Mouse (Mus musculus) adrenal gland, postnatal 36 days (tissue): Measurements from ENCODE around the gene Eva1b. TPM values are rescaled to one million over a fixed set of nuclear protein-coding genes. Genes with fewer than 3 reads are reported as not detected.

Experiments
- total RNA-seq, 2 experiments: library from RNA; stranded (reverse); gene quantifications; 2 replicates each; pipeline ENCODE4 v1.2.3; 2021

Gene Eva1b
- total RNA-seq, 2 experiments from 2014 or later: 24.1 to 29.0 TPM

Other genes with a start within 250 kb of the Eva1b start
- gene Csf3r, start 123.2 kb upstream of the Eva1b start, total RNA-seq: 1 to 10 TPM; 1.1 to 2.2 TPM
- 10 to 100 TPM; 76.6 to 90.3 TPM for gene Mrps15, start 100.8 kb upstream of the Eva1b start, total RNA-seq
- gene Oscp1, start 89.2 kb upstream of the Eva1b start, total RNA-seq: 10 to 100 TPM in 1 of 2 experiments, 1 to 10 TPM in 1; 9.7 to 15.2 TPM
- 10 to 100 TPM; 21.8 to 40.1 TPM for gene Lsm10, start 51.1 kb upstream of the Eva1b start, total RNA-seq
- gene Stk40, start 43.8 kb upstream of the Eva1b start, total RNA-seq: 10 to 100 TPM; 52.4 to 63.1 TPM
- gene Sh3d21, start 15.7 kb downstream of the Eva1b start, total RNA-seq: 1 to 10 TPM; 2.9 to 3.8 TPM
- 100 to 1,000 TPM; 186 to 192 TPM for gene Thrap3, start 55.0 kb downstream of the Eva1b start, total RNA-seq
- gene Map7d1, start 108.6 kb downstream of the Eva1b start, total RNA-seq: 10 to 100 TPM; 47.7 to 84.9 TPM
- 10 to 100 TPM; 88.7 to 96.5 TPM for gene Trappc3, start 114.6 kb downstream of the Eva1b start, total RNA-seq
- 1 to 10 TPM; 3.0 to 3.2 TPM for gene Col8a2, start 139.0 kb downstream of the Eva1b start, total RNA-seq
- 10 to 100 TPM; 31.2 to 34.2 TPM for gene Adprhl2, start 174.0 kb downstream of the Eva1b start, total RNA-seq
- gene Tekt2, start 177.9 kb downstream of the Eva1b start, total RNA-seq: 1 to 10 TPM; 1.4 TPM